Mouse (Mus musculus) cerebellum, adult 11-12 months (tissue): Measurements from ENCODE around the gene Twnk.

Source experiments
- DNase-seq: peaks from one replicate; pipeline ENCODE4 v3.0.0; 2022

The Twnk gene

GRCm38 (mm10) chr19:45003740-45004516 is 1.5 kb upstream of the Twnk start:
- DNase-seq: no peak

- DNase-seq: peak; percentile 96
Observed at GRCm38 (mm10) chr19:45005957-45006712, 672 bp downstream of the Twnk start, which contains the start of gene Mrpl43. TSS of gene Mrpl43 (minus strand) at chr19:45006442.

- DNase-seq: peak; percentile 64
Observed at GRCm38 (mm10) chr19:45007021-45007420, 1.6 kb downstream of the Twnk start.

- DNase-seq: peak; percentile 67
Observed at GRCm38 (mm10) chr19:45007425-45008191, 2.1 kb downstream of the Twnk start.

GRCm38 (mm10) chr19:45010646-45011045 is 5.2 kb downstream of the Twnk start:
- no peak for DNase-seq

GRCm38 (mm10) chr19:45012219-45012618 is 6.8 kb downstream of the Twnk start:
- DNase-seq: no peak

- no peak for DNase-seq
Observed at GRCm38 (mm10) chr19:45012636-45013035, 7.2 kb downstream of the Twnk start.

GRCm38 (mm10) chr19:45013581-45014225 is 8.2 kb downstream of the Twnk start:
- no peak for DNase-seq

GRCm38 (mm10) chr19:45014335-45014971 is 9.0 kb downstream of the Twnk start, which contains the start of gene Lzts2:
TSS of gene Lzts2 (plus strand) at chr19:45014414.
- DNase-seq: peak; percentile 61

- DNase-seq: peak; percentile 83
Observed at GRCm38 (mm10) chr19:45014981-45015402, 9.5 kb downstream of the Twnk start.

- peak; percentile 85 for DNase-seq
Observed at GRCm38 (mm10) chr19:45015518-45016281, 10.2 kb downstream of the Twnk start.

GRCm38 (mm10) chr19:45016341-45017215 is 11.1 kb downstream of the Twnk start:
- peak; percentile 88 for DNase-seq

- peak; percentile 92 for DNase-seq
Observed at GRCm38 (mm10) chr19:45017216-45017771, 11.8 kb downstream of the Twnk start.

- peak; percentile 87 for DNase-seq
Observed at GRCm38 (mm10) chr19:45017909-45018308, 12.4 kb downstream of the Twnk start.

GRCm38 (mm10) chr19:45018351-45018831 is 12.9 kb downstream of the Twnk start:
- DNase-seq: peak; percentile 79

- DNase-seq: peak; percentile 38
Observed at GRCm38 (mm10) chr19:45020348-45020747, 14.9 kb downstream of the Twnk start.

- peak; percentile 33 for DNase-seq
Observed at GRCm38 (mm10) chr19:45021362-45021761, 15.9 kb downstream of the Twnk start.

- peak; percentile 48 for DNase-seq
Observed at GRCm38 (mm10) chr19:45023993-45024392, 18.5 kb downstream of the Twnk start.

GRCm38 (mm10) chr19:45024775-45025174 is 19.3 kb downstream of the Twnk start:
- DNase-seq: peak; percentile 43
